Mouse (Mus musculus) heart, postnatal 0 days (tissue): ENCODE results near the gene Aldh3b2. TPM values are rescaled to one million over a fixed set of nuclear protein-coding genes. Genes with fewer than 3 reads are reported as not detected.

Experiments
- ATAC-seq: fragments of 200-750 bp; cut with Nextera tagmentation; 2 replicates; pipeline ENCODE4 v1.8.0; 2017; ENCODE audit warnings: low read depth, moderate number of reproducible peaks, moderate library complexity; ENCODE audit not compliant: insufficient read depth
- DNase-seq: peaks from one replicate; pipeline ENCODE4 v3.0.0-alpha.2; 2016; ENCODE audit warnings: low spot score
- H3K27ac ChIP-seq: fragments of 300-500 bp; sonication (generic); 2 replicates; pipeline ENCODE4 v1.5.1; 2014; ENCODE audit warnings: low read depth, mild to moderate bottlenecking
- H3K27me3 ChIP-seq: fragments of 300-500 bp; sonication (generic); 2 replicates; pipeline ENCODE4 v1.6.1; 2014; ENCODE audit warnings: low read length, mixed read lengths; ENCODE audit not compliant: control insufficient read depth, insufficient read depth
- H3K36me3 ChIP-seq: fragments of 300-500 bp; sonication (generic); replicated peaks from 2 replicates; pipeline ENCODE4 v1.6.1; 2014; ENCODE audit warnings: low read length, mixed read lengths; ENCODE audit not compliant: control insufficient read depth, insufficient read depth
- H3K4me1 ChIP-seq: fragments of 300-500 bp; sonication (generic); 2 replicates; pipeline ENCODE4 v1.6.1; 2014; ENCODE audit warnings: antibody characterized with exemption; ENCODE audit not compliant: control insufficient read depth, insufficient read depth
- H3K4me2 ChIP-seq: fragments of 300-500 bp; sonication (generic); 2 replicates; pipeline ENCODE4 v1.6.1; 2014; ENCODE audit warnings: low read depth, mild to moderate bottlenecking, low read length, moderate library complexity
- H3K4me3 ChIP-seq: fragments of 300-500 bp; sonication (generic); 2 replicates; pipeline ENCODE4 v1.5.1; 2014; ENCODE audit warnings: low read depth, low read length
- H3K9ac ChIP-seq: fragments of 300-500 bp; sonication (generic); replicated peaks from 2 replicates; pipeline ENCODE4 v1.6.1; 2014; ENCODE audit warnings: low read depth, low read length, mixed read lengths
- H3K9me3 ChIP-seq: fragments of 300-500 bp; sonication (generic); replicated peaks from 2 replicates; pipeline ENCODE4 v1.6.1; 2016; ENCODE audit warnings: low read length; ENCODE audit not compliant: control insufficient read depth
- CTCF ChIP-seq: IDR thresholded peaks from 2 replicates; pipeline ENCODE4 v1.5.1; 2016; ENCODE audit warnings: antibody characterized with exemption, control low read depth, low read depth
- EP300 ChIP-seq: IDR thresholded peaks from 2 replicates; pipeline ENCODE4 v1.6.1; 2016; ENCODE audit warnings: antibody characterized with exemption, low read depth
- WGBS: fragments of 180-500 bp; shearing (Covaris S2); extraction: QIAGEN DNeasy Blood & Tissue Kit; methylation state at CpG from one replicate; pipeline ENCODE4 v1.1.7; 2014; 5-methylcytosine and 5-hydroxymethylcytosine counted together
- polyA plus RNA-seq: library from polyadenylated mRNA; unstranded; fragments of >200 nt; fragmentation: Nextera tagmentation; extraction: Ambion mirVana; gene quantifications from 2 replicates; pipeline ENCODE4 v1.2.1, GENCODE M21; 2015
- total RNA-seq: library from RNA; depleted of rRNA; stranded (reverse); fragments of >200 nt; gene quantifications from 2 replicates; pipeline ENCODE4 v1.2.3, GENCODE M21; 2014; ENCODE audit warnings: low replicate concordance

The Aldh3b2 gene
- total and polyA plus RNA-seq, 2 experiments from 2014 or later: 0.18 to 3.9 TPM

- no peaks in the 10 kb centered on the region for H3K27me3 ChIP-seq
- H3K9ac ChIP-seq: no peak overlapping the region
- no peak for TF ChIP-seq EP300
- peak; percentile 95 for TF ChIP-seq CTCF
- H3K4me2 ChIP-seq: no peak overlapping the region
- peak; percentile 81 for ATAC-seq
- WGBS: 9% methylated on average over 4 of the region's 4 CpGs
- no peak overlapping the region for H3K27ac ChIP-seq
- no peak overlapping the region for H3K4me3 ChIP-seq
- H3K4me1 ChIP-seq: peaks cover 8% of the 10 kb centered on the region
- peak; percentile 81 for DNase-seq
- H3K9me3 ChIP-seq: no peaks in the 10 kb centered on the region
- H3K36me3 ChIP-seq: no peaks in the 10 kb centered on the region
Observed at GRCm38 (mm10) chr19:3980309-3980708, 8.2 kb downstream of the Aldh3b2 start.

GRCm38 (mm10) chr19:3980917-3981316 lies 8.8 kb downstream of the Aldh3b2 start:
- ATAC-seq (no peak), DNase-seq (no peak)
- Histone ChIP-seq H3K36me3 (no peaks in the 10 kb centered on the region), H3K4me1 (peaks cover 14% of the 10 kb centered on the region), H3K4me2 (no peak overlapping the region), H3K9me3 (no peaks in the 10 kb centered on the region), H3K27me3 (no peaks in the 10 kb centered on the region), H3K9ac (no peak overlapping the region), H3K27ac (no peak overlapping the region), H3K4me3 (no peak overlapping the region)
- WGBS: 71% methylated on average over 9 of the region's 9 CpGs
- TF ChIP-seq CTCF: no peak
- no peak for TF ChIP-seq EP300

- no peak overlapping the region for H3K4me2 ChIP-seq
- ATAC-seq (no peak), DNase-seq (no peak)
- TF ChIP-seq EP300 (no peak), CTCF (no peak)
- no peaks in the 10 kb centered on the region for H3K36me3 ChIP-seq
- H3K27me3 ChIP-seq: no peaks in the 10 kb centered on the region
- peaks cover 26% of the 10 kb centered on the region for H3K4me1 ChIP-seq
- no peak overlapping the region for H3K9ac ChIP-seq
- H3K9me3 ChIP-seq: no peaks in the 10 kb centered on the region
- no peak overlapping the region for H3K4me3 ChIP-seq
- 53% methylated on average over 9 of the region's 9 CpGs for WGBS
- H3K27ac ChIP-seq: no peak overlapping the region
Observed at GRCm38 (mm10) chr19:3983527-3984200, 11.5 kb downstream of the Aldh3b2 start.

- H3K27ac ChIP-seq: peak overlapping the region; percentile 80
Observed at GRCm38 (mm10) chr19:3985261-3985681, 13.1 kb downstream of the Aldh3b2 start.

GRCm38 (mm10) chr19:3986334-3986733 lies 14.2 kb downstream of the Aldh3b2 start, which contains the start of gene Acy3:
Acy3 (plus strand) TSS chr19:3986570.
- Histone ChIP-seq H3K4me3 (no peak within 1 kb of the TSS), H3K9me3 (no peaks in the 10 kb centered on the region)
- TF ChIP-seq EP300 (peak; percentile 54; the same call in 1 of the 2 replicates), CTCF (no peak)

More at GRCm38 (mm10) chr19:3985261-3985681, 13.1 kb downstream of the Aldh3b2 start:
- Histone ChIP-seq H3K9ac (no peak overlapping the region), H3K4me2 (no peak overlapping the region), H3K36me3 (no peaks in the 10 kb centered on the region), H3K27me3 (no peaks in the 10 kb centered on the region), H3K4me1 (peaks cover 24% of the 10 kb centered on the region), H3K9me3 (no peaks in the 10 kb centered on the region), H3K4me3 (no peak overlapping the region)
- WGBS: 18% methylated on average over 8 of the region's 8 CpGs
- TF ChIP-seq CTCF (peak; percentile 1; the same call in 1 of the 2 replicates), EP300 (no peak)
- peak; percentile 49 for ATAC-seq
- DNase-seq: peak; percentile 47

More at GRCm38 (mm10) chr19:3986334-3986733, 14.2 kb downstream of the Aldh3b2 start, which contains the start of gene Acy3:
- ATAC-seq (peak; percentile 84), DNase-seq (peak; percentile 84)
- WGBS: 10% methylated on average over 8 of the region's 8 CpGs
- Histone ChIP-seq H3K9ac (peak within 1 kb of the TSS; percentile 21; the same call in 1 of the 2 replicates), H3K27me3 (no peaks in the 10 kb centered on the region), H3K4me2 (peak within 1 kb of the TSS; percentile 37), H3K27ac (peak within 1 kb of the TSS; percentile 80), H3K36me3 (no peaks in the 10 kb centered on the region), H3K4me1 (peaks cover 24% of the 10 kb centered on the region)
